Mouse (Mus musculus) thymus, postnatal 25 days (tissue): ENCODE measurements around the gene Arhgef11.
"Not testable (repeated sequence)": the region's sequence is repeated elsewhere in the genome, so short reads cannot be mapped to it uniquely, and the experiment has no call there.

ENCODE experiments used
- DNase-seq: peaks from one replicate; pipeline ENCODE4 v3.0.0; 2022

Arhgef11 gene

DNA sequence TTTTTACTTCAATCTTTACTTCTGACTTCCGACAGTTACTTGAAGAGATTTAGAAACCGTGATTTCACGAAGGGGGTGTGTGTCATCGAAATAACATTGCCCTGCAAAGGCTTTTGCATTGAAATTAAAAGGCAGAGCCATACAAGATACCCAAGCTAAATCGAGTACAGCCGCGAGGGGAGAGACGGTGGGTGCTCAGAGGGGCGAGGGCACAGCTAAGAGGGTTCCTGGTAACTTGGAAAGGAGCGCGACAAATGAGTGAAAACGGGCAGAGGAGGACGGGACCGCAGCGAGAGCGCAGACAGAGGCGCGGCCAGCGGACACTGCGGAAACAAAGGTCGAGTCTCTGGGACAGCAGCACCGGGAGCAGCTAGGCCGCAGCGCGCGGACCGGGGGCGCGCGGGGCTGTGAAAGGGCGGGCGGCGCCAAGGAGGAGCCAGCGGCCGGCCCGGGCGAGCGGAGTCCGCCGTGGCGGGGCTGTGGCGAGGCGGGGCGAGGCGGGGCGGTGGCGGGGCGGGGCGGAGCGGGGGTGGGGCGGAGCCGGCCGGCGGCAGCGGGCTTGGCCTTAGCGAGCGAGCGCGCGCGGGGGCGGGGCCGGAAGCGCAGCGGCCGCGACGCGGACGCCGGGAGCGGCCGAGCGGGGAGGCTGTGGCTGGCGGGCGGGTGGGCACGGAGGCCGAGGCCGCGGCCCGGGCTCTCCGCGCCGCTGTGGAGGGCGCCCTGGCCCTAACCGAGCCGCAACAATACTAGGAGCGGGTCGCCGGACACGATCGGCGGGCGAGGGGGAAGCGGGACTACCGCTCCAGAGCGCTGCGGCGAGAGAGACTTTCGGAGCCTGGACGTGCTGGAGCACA, at the start of gene Arhgef11:
Gene Arhgef11, plus strand, starts transcription at position 603 of the 854 bp plus-strand sequence.
- peak; percentile 76 for DNase-seq

DNA sequence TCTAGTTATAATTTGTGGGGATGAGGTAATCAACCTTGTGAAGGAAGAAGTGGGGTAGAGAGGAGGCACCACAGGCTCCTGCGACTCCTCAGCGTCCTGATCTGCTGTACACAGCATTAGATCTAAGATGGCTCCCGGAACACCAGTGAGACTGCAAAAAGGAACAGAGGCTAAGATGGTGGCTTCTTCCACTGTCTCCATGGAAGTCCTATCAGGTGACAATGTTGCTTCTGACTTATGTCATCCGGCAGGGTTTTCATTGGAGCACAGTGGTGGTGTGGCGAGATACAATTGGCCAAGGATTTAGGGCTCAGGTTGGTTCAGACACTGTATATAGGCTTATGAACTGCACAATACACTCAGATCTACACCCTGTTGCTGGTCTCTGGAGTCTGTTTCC, 48.7 kb upstream of the Arhgef11 start:
- no peak for DNase-seq

DNA sequence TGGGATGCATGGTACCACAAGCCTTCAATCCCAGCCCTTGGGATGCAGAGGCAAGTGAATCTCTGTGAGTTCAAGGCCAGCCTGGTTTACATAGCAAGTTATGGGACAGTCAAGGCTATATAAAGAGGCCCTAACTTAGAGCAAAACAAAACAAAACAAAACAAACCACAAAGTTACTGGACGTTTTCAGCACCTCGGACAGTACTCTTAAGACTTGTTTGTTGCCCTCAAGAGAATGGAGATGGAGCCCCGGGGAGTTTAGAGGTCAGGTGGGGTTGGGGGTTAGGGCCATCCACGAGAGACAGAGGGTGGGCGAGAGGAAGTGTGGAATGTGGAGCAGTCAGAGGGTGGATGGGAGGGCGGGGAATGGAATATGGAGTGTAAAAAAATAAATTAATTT, 41.6 kb upstream of the Arhgef11 start:
- no peak for DNase-seq

DNA sequence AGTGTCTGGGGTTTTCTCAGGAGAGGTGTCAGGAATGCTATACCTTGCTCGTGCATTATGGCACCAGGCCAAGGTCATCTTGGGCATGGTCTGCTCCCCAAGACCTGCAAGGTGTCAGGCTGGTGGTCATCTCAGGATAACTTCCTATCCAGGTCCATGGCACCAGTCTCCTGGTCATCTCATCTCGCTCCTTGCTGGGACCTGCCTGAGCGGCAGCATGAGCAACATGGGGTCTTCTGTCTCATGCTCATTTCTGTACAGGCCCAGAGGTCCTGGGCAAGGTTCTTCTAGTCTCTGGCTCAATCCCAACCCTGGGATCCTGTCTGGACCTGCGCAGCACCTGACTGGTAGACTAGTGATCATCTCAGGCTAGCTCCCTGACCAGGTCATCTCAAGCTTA, 35.1 kb upstream of the Arhgef11 start:
- no peak for DNase-seq

DNA sequence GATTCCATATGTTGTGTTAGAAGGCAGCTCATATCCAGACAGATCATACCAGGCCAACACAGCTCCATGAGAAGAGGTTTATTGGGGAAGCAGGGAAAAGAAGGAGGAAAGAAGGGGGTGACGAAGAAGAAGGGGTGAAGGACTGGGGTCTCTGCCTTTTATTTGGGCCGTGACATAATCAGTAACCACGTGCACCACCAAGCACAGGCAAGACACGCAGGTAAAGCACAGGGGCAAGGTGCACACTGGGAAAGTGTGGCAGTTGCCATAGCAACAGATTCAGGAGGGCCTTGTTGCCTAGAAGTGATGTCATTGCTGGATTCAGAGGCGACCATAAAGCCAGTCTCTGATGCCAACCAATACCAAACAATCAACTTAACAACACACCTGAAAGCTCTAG, 23.6 kb upstream of the Arhgef11 start:
- DNase-seq, result no peak

DNA sequence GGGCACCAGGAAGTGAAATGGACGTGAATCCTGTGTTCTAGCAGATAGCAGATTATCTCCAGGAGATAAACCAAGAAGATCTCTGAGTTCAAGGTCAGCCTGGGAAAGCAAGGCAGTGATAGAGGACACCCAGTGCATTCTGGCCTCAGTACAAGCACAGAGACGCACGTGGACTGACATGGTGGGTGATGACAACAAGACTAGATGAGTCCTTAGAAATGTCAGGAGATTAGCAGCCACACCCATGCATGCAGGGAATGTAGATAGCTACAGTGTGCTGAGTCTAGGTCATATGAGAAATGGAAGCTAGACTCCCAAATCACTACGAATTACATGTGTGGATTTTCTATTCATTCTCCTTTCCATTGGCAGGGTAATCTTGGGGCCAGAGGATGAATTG, 22.0 kb upstream of the Arhgef11 start:
- DNase-seq, result not testable (repeated sequence)

DNA sequence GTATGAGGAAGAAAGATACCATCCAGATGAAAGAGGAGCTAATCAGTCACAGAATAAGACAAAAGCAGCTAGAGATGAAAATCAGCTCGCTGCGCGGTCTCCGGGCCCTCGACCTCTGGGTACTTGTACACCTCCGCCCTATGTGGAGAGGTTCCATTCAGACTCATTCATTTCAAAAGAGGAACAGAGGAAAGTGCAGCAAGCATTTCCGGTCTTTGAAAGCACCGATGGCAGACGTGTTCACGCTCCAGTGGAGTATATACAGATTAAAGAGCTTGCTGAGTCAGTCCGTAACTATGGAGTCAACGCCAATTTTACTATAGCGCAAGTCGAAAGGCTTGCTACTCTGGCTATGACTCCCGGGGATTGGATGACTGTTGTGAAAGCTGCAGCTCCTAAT, 16.3 kb upstream of the Arhgef11 start:
- DNase-seq, result not testable (repeated sequence)

DNA sequence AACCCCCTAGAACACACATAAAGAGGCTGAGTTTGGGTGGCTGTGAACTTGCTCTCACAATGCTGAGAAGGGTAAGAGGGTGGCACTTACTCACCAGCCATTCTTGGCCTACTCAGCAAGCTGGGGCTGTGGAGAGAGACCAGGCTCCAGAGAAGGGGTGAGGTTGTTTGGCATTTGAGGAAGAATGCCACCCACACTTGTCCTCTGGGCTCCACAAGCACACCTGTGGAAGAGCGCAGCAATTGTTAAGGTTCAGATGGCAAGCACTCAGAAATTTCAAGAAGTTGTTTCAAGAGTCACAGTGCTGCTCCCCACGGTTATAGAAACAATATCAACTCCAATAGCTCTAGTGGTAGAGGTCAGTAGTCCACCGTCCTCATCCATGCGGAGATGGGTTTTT, 1.0 kb upstream of the Arhgef11 start:
- no peak for DNase-seq

DNA sequence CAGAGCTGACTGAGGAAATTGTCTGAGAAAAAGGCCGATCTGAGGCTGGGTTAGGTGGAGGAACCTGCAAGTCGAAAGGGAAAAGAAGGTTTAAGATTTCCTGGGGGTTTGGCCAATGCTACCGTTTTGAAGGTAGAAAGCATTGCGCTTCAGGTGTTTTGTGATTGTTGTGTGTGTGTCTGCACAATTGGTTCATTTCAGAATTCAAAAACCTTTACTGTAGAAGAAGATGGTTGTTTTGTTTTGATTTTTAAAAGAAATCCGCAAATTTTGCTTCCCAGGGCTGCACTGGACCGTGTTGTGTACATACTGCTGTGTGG, 412 bp downstream of the Arhgef11 start:
- no peak for DNase-seq

DNA sequence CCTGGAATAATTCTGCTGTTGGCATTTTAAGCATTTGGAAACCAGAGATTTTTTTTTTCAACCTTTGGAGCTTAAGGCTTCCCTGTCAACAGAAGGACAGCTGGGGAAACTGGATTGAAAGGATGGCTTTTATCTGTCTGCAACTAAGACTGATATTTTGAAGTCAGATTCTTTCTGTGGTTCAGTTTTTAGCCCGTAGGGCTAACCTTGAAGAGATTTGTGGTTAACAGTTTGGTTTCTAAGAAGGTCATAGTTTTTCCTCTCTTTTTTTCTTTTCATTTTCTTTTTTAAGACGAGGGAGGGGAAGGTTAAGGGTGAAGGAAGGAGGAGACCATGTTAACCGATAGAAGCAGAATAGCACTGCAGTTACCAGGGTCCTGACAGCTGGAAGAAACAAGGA, 881 bp downstream of the Arhgef11 start:
- DNase-seq, result no peak

DNA sequence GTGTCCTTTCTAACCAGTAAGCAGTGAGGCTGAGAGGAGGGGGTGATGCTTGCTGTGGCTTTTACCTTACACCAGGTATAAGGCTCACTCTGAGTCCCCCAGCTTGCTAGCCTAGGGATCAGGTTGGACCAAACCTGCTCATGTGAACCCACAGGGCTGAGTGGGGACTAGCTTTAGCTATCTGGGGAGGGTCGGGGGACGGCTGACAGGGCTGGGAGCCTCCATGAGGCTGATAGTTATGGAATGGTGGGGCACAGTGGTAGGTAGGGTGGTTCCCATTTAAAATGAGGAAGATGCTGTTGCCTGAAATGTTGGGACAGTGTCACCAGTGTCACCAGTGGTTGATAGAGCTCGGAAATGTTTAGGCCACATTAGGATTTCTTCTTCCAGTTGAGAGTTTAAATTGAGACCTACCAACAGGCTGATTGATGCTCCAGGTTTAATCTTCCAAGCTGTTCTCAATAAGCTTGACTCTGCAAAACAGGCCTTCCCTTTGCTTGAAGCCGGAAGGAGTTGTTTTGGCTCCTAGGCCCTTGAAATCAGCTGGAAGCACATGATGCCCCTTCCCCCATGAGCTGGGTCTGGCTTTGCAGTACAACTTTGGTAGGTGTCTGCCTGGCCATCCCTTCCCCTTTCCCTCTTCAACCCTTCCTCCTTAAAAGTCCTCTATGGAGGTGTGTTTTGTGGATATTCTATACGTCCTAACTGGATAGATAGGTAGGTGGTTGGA, 1.8 kb downstream of the Arhgef11 start:
- no peak for DNase-seq

DNA sequence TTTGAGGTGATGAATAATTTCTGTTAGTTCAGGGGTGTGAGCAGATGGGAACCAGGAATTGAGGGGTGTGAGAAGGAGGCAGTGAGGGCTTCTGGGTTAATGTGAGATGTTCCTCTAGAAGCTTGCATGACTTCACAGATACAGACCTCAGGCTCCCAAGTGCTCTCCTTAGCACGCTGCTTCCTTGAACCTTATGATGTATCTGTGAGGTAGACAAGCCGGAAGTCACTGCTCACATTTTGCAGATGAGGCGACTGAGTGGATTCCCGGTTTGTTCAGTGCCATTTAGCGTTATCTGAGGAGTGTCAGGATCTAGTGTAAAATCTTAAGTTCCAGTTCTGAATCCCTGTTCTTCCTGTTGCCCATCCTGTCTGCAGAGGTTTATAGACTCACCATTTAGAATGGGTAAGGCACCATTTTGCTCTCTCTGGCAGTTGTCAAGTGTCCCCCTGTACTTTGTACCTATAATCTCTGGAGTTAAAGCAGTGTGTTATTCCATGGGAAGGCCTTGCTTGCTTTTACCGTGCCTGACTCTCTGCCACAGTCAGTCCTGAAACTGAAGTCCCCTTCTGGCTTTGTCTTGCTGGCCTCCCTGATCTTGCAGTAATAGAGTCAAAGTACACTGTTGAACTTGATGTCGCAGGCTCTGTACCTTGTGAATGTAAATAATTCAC, 3.0 kb downstream of the Arhgef11 start:
- no peak for DNase-seq

DNA sequence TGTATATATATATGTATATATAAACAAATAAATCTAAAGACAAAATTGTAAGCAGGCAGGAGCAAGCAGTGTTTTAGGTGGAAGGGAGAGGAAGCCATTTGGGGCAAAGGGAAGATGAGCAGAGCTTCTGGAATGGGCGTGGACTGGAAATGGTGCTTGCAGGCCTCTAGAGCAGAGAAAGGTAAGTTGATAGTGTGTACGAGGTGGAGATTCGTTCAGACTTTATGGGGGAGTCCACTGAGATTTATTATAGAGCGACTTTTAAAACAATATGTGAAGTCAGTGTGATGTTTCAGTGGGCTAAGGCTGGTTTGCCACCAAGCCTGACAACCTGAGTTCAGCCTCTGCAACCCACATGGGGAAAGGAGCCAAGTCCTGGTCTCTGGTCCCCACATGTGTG, 7.5 kb downstream of the Arhgef11 start:
- DNase-seq, result no peak

DNA sequence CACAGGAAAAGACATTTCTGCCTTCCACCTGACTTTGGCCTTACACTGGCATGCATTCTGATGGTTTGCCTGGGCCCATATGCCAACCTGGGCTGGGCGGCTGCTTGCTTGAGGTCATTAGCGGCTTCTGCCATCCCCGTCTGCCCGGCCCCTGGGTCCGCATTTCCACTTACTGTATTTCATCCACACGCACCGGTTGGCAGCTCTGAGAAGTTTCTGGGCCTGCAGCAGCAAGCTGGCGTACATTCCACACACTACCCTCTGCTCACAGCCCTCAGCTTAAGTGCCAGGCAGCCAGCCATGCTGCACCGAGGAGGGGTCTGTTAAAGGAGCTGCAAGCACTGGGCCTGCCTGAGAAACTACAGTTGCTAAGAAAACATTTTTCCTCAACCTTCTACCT, 13.5 kb downstream of the Arhgef11 start:
- no peak for DNase-seq

DNA sequence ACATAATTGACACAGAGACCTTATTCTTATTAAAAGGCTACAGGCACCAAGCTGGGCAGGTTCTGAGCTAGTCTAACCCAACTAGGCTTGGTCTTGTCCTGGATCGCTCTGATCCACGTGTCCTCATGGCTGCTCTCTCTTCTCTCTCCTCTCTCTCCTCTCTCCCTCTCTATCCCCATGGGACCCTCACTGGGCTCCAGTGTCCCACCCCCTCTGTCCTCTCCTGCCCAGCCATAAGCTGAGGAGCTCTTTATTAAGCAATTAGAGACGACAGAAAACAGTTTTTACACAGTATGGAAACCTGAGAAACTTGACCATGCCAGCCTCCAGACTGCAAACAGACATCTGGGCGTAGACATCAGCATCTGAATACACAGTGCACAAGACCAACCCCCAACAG, 14.0 kb downstream of the Arhgef11 start:
- no peak for DNase-seq

DNA sequence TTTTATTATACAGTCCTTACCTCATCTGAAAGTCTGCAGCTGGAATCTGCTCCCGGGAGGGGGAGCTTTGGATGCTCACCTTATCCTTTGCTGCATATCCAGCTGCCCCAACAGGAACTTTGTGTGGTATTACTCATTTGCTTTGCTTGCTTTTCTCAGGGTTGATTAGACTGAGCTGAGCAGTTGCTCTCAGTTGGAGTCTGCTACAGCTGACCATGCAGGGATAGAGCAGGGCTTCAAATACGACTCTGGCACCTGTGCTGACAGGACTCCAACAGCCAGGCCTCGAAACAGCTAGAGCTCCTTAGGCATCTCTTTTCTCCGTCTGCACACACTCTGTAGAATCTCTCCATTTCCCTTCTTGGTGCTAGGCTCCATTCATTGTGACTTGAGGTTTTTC, 18.2 kb downstream of the Arhgef11 start:
- DNase-seq, result no peak

DNA sequence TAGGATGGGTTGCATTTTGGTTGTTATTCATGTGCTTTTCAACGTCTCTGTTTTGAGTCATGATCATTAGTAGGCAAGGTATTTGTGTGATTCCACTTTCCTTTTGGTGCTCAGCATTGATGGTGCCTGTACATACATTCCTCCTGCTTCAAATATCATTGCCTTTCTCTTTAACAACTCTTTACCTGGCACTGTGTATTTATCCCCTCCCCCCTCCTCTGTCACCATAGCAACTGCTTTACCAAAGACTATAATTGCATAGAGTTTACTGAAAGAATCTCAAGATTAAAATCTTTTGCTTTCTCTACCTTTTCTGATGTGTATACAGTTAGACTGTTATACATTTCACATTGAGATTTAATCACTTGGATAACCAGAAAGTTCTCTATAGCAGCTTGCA, 26.1 kb downstream of the Arhgef11 start:
- DNase-seq, result no peak

DNA sequence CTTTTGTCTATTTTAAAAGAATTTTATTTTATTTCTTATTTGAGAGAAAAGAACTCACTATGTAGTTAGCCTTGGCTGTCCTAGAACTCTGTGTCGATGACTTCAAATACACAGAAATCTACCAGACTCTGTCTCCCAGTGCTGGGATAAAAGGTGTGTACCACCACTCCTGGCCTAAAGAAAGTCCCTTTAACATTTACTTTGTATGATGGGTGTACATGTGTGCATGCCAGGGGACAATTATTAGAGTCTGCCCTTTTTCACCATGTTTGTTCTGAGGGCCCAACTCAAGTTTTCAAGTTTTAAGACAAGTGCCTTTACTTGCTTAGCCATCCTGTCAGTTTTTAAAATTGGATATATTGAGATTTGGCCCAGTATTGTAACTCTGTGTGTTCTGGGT, 28.8 kb downstream of the Arhgef11 start:
- DNase-seq, result no peak

DNA sequence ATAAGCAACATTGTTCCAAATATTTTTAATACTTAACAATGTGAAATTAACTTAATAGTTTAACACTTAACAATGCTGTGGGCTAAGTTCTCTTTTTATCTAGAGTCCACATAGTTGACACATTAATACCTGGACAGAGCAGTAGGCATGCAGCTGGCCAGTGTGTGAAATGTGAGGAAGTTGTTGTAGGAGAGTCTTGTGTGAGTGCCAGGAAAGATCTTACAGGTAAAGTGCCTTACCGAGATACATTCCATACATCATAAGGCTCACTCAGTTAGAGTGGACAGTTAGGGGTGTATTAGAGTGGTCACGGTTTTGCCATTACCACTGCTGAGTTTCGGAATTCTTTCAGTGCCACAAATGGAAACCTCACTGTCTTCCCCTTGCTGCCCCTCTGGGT, 31.7 kb downstream of the Arhgef11 start:
- DNase-seq, result no peak

DNA sequence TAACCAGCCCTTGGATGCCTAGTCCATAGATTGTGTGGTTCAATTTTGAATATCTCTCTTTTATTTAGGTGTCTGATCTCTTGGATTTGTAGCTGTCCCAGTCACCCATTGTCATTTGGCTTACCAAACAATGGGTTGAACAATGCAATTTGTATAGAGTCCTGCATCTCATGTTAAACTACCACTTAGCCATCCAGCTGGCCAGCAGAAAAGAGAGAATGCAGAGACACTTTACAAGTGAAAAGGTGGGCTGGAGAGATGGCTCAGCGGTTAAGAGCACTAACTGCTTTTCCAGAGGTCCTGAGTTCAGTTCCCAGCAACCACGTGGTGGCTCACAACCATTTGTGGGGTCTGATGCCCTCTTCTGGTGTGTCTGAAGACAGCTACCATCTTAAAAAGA, 41.0 kb downstream of the Arhgef11 start:
- no peak for DNase-seq

DNA sequence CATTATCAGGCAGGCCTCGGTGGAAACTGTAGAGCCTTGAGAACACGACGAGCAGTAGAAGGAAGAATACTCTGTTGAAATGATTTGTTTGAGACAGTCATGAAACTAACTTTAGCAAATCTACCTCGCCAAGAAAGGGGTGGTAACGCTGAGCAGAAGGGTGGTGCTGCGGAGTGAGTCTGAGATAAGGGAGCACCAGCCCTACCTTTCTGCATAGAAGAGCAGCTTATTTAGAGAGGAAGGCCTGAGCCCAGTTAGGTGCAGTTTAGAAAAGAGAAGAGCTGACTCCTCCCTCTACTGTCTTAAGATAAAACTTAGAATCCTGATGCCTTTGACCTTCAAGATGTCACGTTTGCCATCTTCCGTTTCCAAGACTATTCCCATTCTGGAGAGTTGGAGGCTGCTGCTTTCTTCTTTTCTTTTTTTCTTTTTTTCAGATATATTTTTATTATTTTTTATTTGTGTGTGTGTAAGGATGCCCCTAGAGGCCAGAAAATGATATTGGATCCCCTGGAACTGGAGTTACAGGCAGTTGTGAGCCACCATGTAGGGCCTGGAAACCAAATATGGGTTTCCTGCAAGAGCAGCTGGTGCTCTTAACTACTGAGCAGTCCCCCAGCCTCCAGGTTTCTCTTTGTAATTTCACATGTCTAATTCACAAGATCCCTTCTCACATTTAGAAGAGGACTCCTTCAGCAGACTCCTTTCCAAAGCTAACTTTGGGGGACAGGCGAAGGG, 42.5 kb downstream of the Arhgef11 start:
- DNase-seq, result no peak

DNA sequence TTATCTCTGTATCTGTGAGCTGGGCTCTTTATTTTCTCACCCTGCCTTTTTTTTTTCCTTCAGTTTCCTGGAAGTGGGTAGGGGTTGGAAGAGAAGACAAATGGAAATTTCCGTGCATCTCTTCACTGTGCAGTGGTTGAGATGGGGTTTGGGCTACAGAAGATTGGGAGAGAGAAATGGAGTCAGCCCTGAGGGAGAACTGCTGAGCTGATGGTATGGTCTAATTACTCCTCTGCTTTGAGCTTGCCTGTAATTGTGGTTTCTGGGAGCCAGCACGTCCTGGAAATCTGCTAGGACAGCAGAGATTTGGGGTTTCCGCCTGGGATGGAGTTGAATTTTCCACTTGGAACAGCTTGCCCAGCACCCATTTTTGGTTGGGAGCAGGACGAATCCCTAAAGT, 43.1 kb downstream of the Arhgef11 start:
- no peak for DNase-seq

DNA sequence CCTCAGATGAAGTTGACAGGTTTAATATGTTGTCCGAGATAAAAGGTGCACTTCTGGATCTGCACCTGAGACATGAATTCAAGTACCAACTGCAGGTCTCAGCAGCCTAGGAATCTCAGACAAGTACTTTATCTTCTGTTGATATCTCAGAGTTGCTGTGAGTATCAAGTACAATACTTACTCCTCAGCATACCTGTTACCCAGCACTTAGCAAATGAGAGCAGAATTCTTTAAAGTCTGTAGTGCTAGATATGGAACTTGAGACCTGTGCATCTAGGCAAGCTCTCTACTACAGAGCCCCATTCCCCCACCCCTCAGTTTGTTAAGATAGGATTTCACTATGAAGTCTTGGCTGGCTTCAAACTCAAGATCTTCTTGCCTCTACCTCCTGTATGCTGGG, 43.9 kb downstream of the Arhgef11 start:
- no peak for DNase-seq
